Mouse (Mus musculus) testis, adult 2 months (tissue): Measurements from ENCODE around the gene Tpp1.

Experiments used
- CTCF ChIP-seq: fragments of 200-500 bp; IDR thresholded peaks from 2 replicates; pipeline ENCODE4 v1.5.1; 2012; ENCODE audit warnings: low read depth, mild to moderate bottlenecking, inconsistent platforms, low read length, moderate library complexity; ENCODE audit not compliant: control insufficient read depth, insufficient read depth, insufficient replicate concordance
- POLR2A ChIP-seq: fragments of 200-500 bp; IDR thresholded peaks from 2 replicates; pipeline ENCODE4 v1.6.1; 2012; ENCODE audit warnings: low read depth, mild to moderate bottlenecking, inconsistent platforms, low read length, moderate library complexity; ENCODE audit not compliant: control insufficient read depth

DNA sequence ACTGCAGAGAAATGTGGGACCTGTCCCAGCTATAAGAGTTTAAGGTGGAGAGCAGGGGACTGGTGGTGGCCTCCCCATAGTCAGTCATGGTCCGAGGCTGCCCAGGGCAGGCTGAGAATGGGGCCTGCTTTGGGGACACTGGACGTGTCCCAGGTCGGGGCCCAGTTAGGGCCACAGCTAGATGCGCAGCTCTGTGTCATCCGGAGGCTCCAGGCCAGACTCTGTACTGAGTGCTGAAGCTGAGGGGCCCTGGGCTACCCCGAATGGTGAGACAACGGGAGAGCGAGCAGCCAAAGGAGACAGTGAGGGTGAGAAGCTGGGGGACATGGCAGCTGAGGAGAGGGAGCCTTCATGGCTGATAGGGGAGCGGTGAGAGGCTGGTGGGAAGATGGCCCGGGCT, 1.2 kb upstream of the Tpp1 start:
- TF ChIP-seq POLR2A (no peak), CTCF (no peak)
